ENCODE assay signal across 8 mouse cellular contexts in genomic region chr17:4945871-4946331, GRCm38 (mm10). TPM values are rescaled to one million over a fixed set of nuclear protein-coding genes. Genes with fewer than 3 reads are reported as not detected.
A peak's percentile ranks its signal among the peaks of the same experiment; 100 is the strongest.
DNase-seq lines count a peak whose midpoint lies in the region; ATAC-seq and TF ChIP-seq lines count a peak whose summit lies in the region.

No protein-coding gene starts in this region.

- H3K9me3 ChIP-seq in intestine, embryonic 14.5 days (ENCODE audit: control insufficient read depth, low read length) = no peaks in the 10 kb centered on the region
- H3K9me3 ChIP-seq in liver, postnatal 0 days (ENCODE audit: low read length) = no peaks in the 10 kb centered on the region
- H3K9me3 ChIP-seq in neural tube, embryonic 15.5 days (replicated peaks) = no peaks in the 10 kb centered on the region

- WGBS in intestine, embryonic 14.5 days = 20% methylated on average over 11 of the region's 11 CpGs
- WGBS in liver, postnatal 0 days (ENCODE audit: insufficient replicate concordance) = 23% methylated on average over 11 of the region's 11 CpGs
- 23% methylated on average over 11 of the region's 11 CpGs for WGBS in neural tube, embryonic 15.5 days

- H3K27ac ChIP-seq in intestine, embryonic 14.5 days (ENCODE audit: low read depth) = peak overlapping the region; percentile 83
- H3K27ac ChIP-seq in liver, postnatal 0 days (ENCODE audit: low read depth) = no peak overlapping the region
- H3K27ac ChIP-seq in neural tube, embryonic 15.5 days (replicated peaks) = peak overlapping the region; percentile 30; the same call in 1 of the 2 replicates

- no peaks in the 10 kb centered on the region for H3K36me3 ChIP-seq in intestine, embryonic 14.5 days (ENCODE audit: control insufficient read depth, insufficient read depth, low read length)
- H3K36me3 ChIP-seq in liver, postnatal 0 days (replicated peaks; ENCODE audit: insufficient read depth, low read length) = no peaks in the 10 kb centered on the region
- H3K36me3 ChIP-seq in neural tube, embryonic 15.5 days = no peaks in the 10 kb centered on the region

- peaks cover 18% of the 10 kb centered on the region for H3K4me1 ChIP-seq in intestine, embryonic 14.5 days (replicated peaks; ENCODE audit: control insufficient read depth, insufficient read depth, low read length)
- peaks cover 9% of the 10 kb centered on the region; the same call in 1 of the 2 replicates for H3K4me1 ChIP-seq in liver, postnatal 0 days (ENCODE audit: insufficient read depth)
- H3K4me1 ChIP-seq in neural tube, embryonic 15.5 days = peaks cover 14% of the 10 kb centered on the region

- peak; percentile 87 for ATAC-seq in granulocyte monocyte progenitor cell, adult 5-6 weeks (replicated peaks; ENCODE audit: poor library complexity, severe bottlenecking)
- ATAC-seq in intestine, embryonic 14.5 days (replicated peaks; ENCODE audit: low FRiP score, low TSS enrichment, low read depth) = peak; percentile 75
- ATAC-seq in liver, postnatal 0 days = peak; percentile 56; the same call in 1 of the 2 replicates
- no peak for ATAC-seq in neural tube, embryonic 15.5 days (ENCODE audit: low FRiP score)

- TF ChIP-seq CTCF in liver, postnatal 0 days (IDR thresholded peaks at IDR 0.05; ENCODE audit: low read depth) = 0 out of 2 replicates have a peak, but pooled peaks have one; percentile 1

- peak; percentile 29 to 67 for DNase-seq in adrenal gland, adult (ENCODE audit: inconsistent age in 2 of 2, low spot score in 1 of 2)
- DNase-seq in adrenal gland, postnatal 4 days (ENCODE audit: low spot score in 2 of 2) = no peak
- peak; percentile 63 for DNase-seq in embryo, embryonic 10 days (ENCODE audit: low spot score)
- DNase-seq in intestine, embryonic 14.5 days (ENCODE audit: low spot score) = peak; percentile 76
- peak; percentile 49 for DNase-seq in liver, postnatal 0 days
- DNase-seq in urinary bladder, postnatal 14 days (ENCODE audit: low spot score) = peak; percentile 84

- peak overlapping the region; percentile 38 for H3K4me2 ChIP-seq in intestine, embryonic 14.5 days (ENCODE audit: low read length)
- H3K4me2 ChIP-seq in liver, postnatal 0 days (ENCODE audit: low read depth, low read length) = peak overlapping the region; percentile 52; the same call in 1 of the 2 replicates
- peak overlapping the region; percentile 19 for H3K4me2 ChIP-seq in neural tube, embryonic 15.5 days

- H3K4me3 ChIP-seq in intestine, embryonic 14.5 days (ENCODE audit: low read depth, low read length) = peak overlapping the region; percentile 8; the same call in 1 of the 2 replicates
- H3K4me3 ChIP-seq in liver, postnatal 0 days (ENCODE audit: low read depth, low read length) = no peak overlapping the region
- no peak overlapping the region for H3K4me3 ChIP-seq in neural tube, embryonic 15.5 days (replicated peaks)

- 0 out of 2 replicates have a peak overlapping the region, but pooled peaks have one; percentile 14 for H3K9ac ChIP-seq in intestine, embryonic 14.5 days (ENCODE audit: low read length)
- no peak overlapping the region for H3K9ac ChIP-seq in liver, postnatal 0 days (replicated peaks)
- no peak overlapping the region for H3K9ac ChIP-seq in neural tube, embryonic 15.5 days (replicated peaks)

- TF ChIP-seq EP300 in liver, postnatal 0 days (IDR thresholded peaks at IDR 0.05; ENCODE audit: low read depth) = no peak

- no peaks in the 10 kb centered on the region for H3K27me3 ChIP-seq in intestine, embryonic 14.5 days (replicated peaks; ENCODE audit: control insufficient read depth, insufficient read depth, low read length)
- no peaks in the 10 kb centered on the region for H3K27me3 ChIP-seq in liver, postnatal 0 days (ENCODE audit: insufficient read depth, low read length)
- no peaks in the 10 kb centered on the region for H3K27me3 ChIP-seq in neural tube, embryonic 15.5 days (replicated peaks)

RNA-seq across cellular contexts. Expression of gene Arid1b, which starts 48.2 kb away (rescaled TPM):
- total RNA-seq in adrenal gland, postnatal 4 days (2021) = 100 to 1,000 TPM in 1 of 2 experiments, 10 to 100 TPM in 1; 92.8 to 107 TPM
- 39.2 and 51.1 TPM in 2 replicates for total RNA-seq in granulocyte monocyte progenitor cell, adult 5-6 weeks (2014; fragmentation: Nextera tagmentation)
- 24.1 and 29.4 TPM in 2 replicates for total RNA-seq in granulocyte monocyte progenitor cell, adult 5-6 weeks (2017)
- polyA plus RNA-seq in intestine, embryonic 14.5 days (2014; fragmentation: Nextera tagmentation; extraction: Ambion mirVana) = 14.9 and 16.4 TPM in 2 replicates
- 1.9 and 2.2 TPM in 2 replicates for polyA plus RNA-seq in liver, postnatal 0 days (2015; fragmentation: Nextera tagmentation; extraction: Ambion mirVana)
- 12.5 and 13.5 TPM in 2 replicates for polyA plus RNA-seq in neural tube, embryonic 15.5 days (2015; fragmentation: Nextera tagmentation; extraction: Ambion mirVana)

Comparison
In these comparisons a context has a peak if more than half of its experiments do, and no peak if none do; other contexts are left out.
1. DNase-seq: peak in adrenal gland, adult (2 of 2), embryo, embryonic 10 days (single experiment), intestine, embryonic 14.5 days (single experiment), liver, postnatal 0 days (single experiment) and urinary bladder, postnatal 14 days (single experiment); none in adrenal gland, postnatal 4 days (0 of 2).
2. Peak in every context shown above with its lines, with median percentiles within 50 percentile points of each other: H3K4me2 ChIP-seq.